Mouse (Mus musculus) kidney, adult 2 months (tissue): ENCODE results near the gene Sdk2. TPM values are rescaled to one million over a fixed set of nuclear protein-coding genes. Genes with fewer than 3 reads are reported as not detected.

Source experiments
- DNase-seq: peaks from one replicate; pipeline ENCODE4 v3.0.0; 2021
- H3K27ac ChIP-seq: fragments of 200-500 bp; 2 replicates; pipeline ENCODE4 v1.5.1; 2012; ENCODE audit warnings: low read depth, low read length, control low read depth, inconsistent platforms; ENCODE audit not compliant: insufficient read depth
- H3K27me3 ChIP-seq: fragments of 200-500 bp; replicated peaks from 2 replicates; pipeline ENCODE4 v1.6.1; 2012; ENCODE audit warnings: mild to moderate bottlenecking, moderate library complexity, low read length, inconsistent platforms; ENCODE audit not compliant: control insufficient read depth, insufficient read depth
- H3K36me3 ChIP-seq: fragments of 200-500 bp; 2 replicates; pipeline ENCODE4 v1.6.1; 2012; ENCODE audit warnings: mild to moderate bottlenecking, moderate library complexity, low read length, inconsistent platforms; ENCODE audit not compliant: control insufficient read depth, insufficient read depth
- H3K4me1 ChIP-seq: fragments of 200-500 bp; 2 replicates; pipeline ENCODE4 v1.6.1; 2011; ENCODE audit warnings: low read length; ENCODE audit not compliant: control insufficient read depth, insufficient read depth
- H3K4me3 ChIP-seq: fragments of 200-500 bp; 2 replicates; pipeline ENCODE4 v1.5.1; 2011; ENCODE audit warnings: mild to moderate bottlenecking, low read depth, low read length, control low read depth; ENCODE audit not compliant: insufficient read depth
- CTCF ChIP-seq: fragments of 200-500 bp; conservative IDR thresholded peaks from 2 replicates; pipeline ENCODE4 v1.5.1; 2011; ENCODE audit warnings: low read depth, mild to moderate bottlenecking, control low read depth, low read length, moderate library complexity, mixed read lengths; ENCODE audit not compliant: insufficient read depth, insufficient read length
- POLR2A ChIP-seq: fragments of 200-500 bp; IDR thresholded peaks from one replicate; pipeline ENCODE4 v1.6.1; 2011; ENCODE audit warnings: low read depth, low read length, control low read depth
- WGBS: fragments of 180-500 bp; shearing (Covaris S2); methylation state at CpG from one replicate; pipeline ENCODE4 v1.1.7; 2018; 5-methylcytosine and 5-hydroxymethylcytosine counted together
- polyA plus RNA-seq: library from polyadenylated mRNA; depleted of rRNA; stranded (reverse); fragments of >200 nt; gene quantifications from 2 replicates; pipeline ENCODE4 v1.2.3, GENCODE M21; 2012

Sdk2 gene
- polyA plus RNA-seq, 1 experiment, result 0.63 TPM

- Histone ChIP-seq H3K27me3 (no peaks in the 10 kb centered on the region), H3K36me3 (no peaks in the 10 kb centered on the region), H3K4me3 (no peak overlapping the region), H3K27ac (no peak overlapping the region), H3K4me1 (peaks cover 19% of the 10 kb centered on the region)
- WGBS, result 95% methylated on average over 1 of the region's 1 CpGs
- TF ChIP-seq POLR2A, result no peak
- peak; percentile 27; the same call in 1 of the 2 replicates for TF ChIP-seq CTCF
- DNase-seq, result no peak
Observed at GRCm38 (mm10) chr11:113742998-113743397, 323.8 kb downstream of the Sdk2 start.

GRCm38 (mm10) chr11:113740100-113740499, 326.7 kb downstream of the Sdk2 start:
- peak overlapping the region; percentile 58 for H3K27ac ChIP-seq
- no peak overlapping the region for H3K4me3 ChIP-seq
- no peaks in the 10 kb centered on the region for H3K27me3 ChIP-seq
- WGBS, result 50% methylated on average over 7 of the region's 7 CpGs
- TF ChIP-seq POLR2A (no peak), CTCF (no peak)
- peak; percentile 64 for DNase-seq
- H3K36me3 ChIP-seq, result no peaks in the 10 kb centered on the region
- H3K4me1 ChIP-seq, result peaks cover 28% of the 10 kb centered on the region

- peak overlapping the region; percentile 29; the same call in 1 of the 2 replicates for H3K27ac ChIP-seq
Observed at GRCm38 (mm10) chr11:113739213-113739612, 327.6 kb downstream of the Sdk2 start.

GRCm38 (mm10) chr11:113737912-113738311, 328.9 kb downstream of the Sdk2 start:
- DNase-seq, result no peak
- H3K27ac ChIP-seq, result no peak overlapping the region
- no peaks in the 10 kb centered on the region for H3K27me3 ChIP-seq
- peaks cover 48% of the 10 kb centered on the region for H3K4me1 ChIP-seq
- no peaks in the 10 kb centered on the region for H3K36me3 ChIP-seq
- WGBS, result 72% methylated on average over 8 of the region's 8 CpGs
- H3K4me3 ChIP-seq, result no peak overlapping the region
- TF ChIP-seq CTCF, result no peak
- no peak for TF ChIP-seq POLR2A

More at GRCm38 (mm10) chr11:113739213-113739612, 327.6 kb downstream of the Sdk2 start:
- 29% methylated on average over 8 of the region's 8 CpGs for WGBS
- TF ChIP-seq POLR2A (no peak), CTCF (no peak)
- no peak overlapping the region for H3K4me3 ChIP-seq
- no peaks in the 10 kb centered on the region for H3K36me3 ChIP-seq
- peaks cover 36% of the 10 kb centered on the region for H3K4me1 ChIP-seq
- peak; percentile 93 for DNase-seq
- H3K27me3 ChIP-seq, result no peaks in the 10 kb centered on the region

GRCm38 (mm10) chr11:113737553-113737854, 329.3 kb downstream of the Sdk2 start:
- TF ChIP-seq CTCF, result no peak
- TF ChIP-seq POLR2A, result no peak
- H3K27ac ChIP-seq, result no peak overlapping the region
- WGBS, result 69% methylated on average over 3 of the region's 3 CpGs
- H3K27me3 ChIP-seq, result no peaks in the 10 kb centered on the region
- peaks cover 50% of the 10 kb centered on the region for H3K4me1 ChIP-seq
- H3K4me3 ChIP-seq, result no peak overlapping the region
- DNase-seq, result peak; percentile 38
- no peaks in the 10 kb centered on the region for H3K36me3 ChIP-seq

- Histone ChIP-seq H3K4me3 (no peak overlapping the region), H3K36me3 (no peaks in the 10 kb centered on the region), H3K27me3 (no peaks in the 10 kb centered on the region), H3K4me1 (peaks cover 53% of the 10 kb centered on the region), H3K27ac (no peak overlapping the region)
- no peak for TF ChIP-seq POLR2A
- DNase-seq, result no peak
- WGBS, result 77% methylated on average over 11 of the region's 11 CpGs
Observed at GRCm38 (mm10) chr11:113736848-113737552, 329.8 kb downstream of the Sdk2 start.

GRCm38 (mm10) chr11:113735151-113735550, 331.7 kb downstream of the Sdk2 start:
- Histone ChIP-seq H3K4me1 (peaks cover 59% of the 10 kb centered on the region), H3K4me3 (no peak overlapping the region), H3K27me3 (no peaks in the 10 kb centered on the region), H3K36me3 (no peaks in the 10 kb centered on the region), H3K27ac (no peak overlapping the region)
- TF ChIP-seq POLR2A, result no peak
- no peak for TF ChIP-seq CTCF
- DNase-seq, result peak; percentile 71
- WGBS, result 45% methylated on average over 6 of the region's 6 CpGs
